Mouse (Mus musculus): ENCODE data around the gene Sod3.

The Sod3 gene

DNA sequence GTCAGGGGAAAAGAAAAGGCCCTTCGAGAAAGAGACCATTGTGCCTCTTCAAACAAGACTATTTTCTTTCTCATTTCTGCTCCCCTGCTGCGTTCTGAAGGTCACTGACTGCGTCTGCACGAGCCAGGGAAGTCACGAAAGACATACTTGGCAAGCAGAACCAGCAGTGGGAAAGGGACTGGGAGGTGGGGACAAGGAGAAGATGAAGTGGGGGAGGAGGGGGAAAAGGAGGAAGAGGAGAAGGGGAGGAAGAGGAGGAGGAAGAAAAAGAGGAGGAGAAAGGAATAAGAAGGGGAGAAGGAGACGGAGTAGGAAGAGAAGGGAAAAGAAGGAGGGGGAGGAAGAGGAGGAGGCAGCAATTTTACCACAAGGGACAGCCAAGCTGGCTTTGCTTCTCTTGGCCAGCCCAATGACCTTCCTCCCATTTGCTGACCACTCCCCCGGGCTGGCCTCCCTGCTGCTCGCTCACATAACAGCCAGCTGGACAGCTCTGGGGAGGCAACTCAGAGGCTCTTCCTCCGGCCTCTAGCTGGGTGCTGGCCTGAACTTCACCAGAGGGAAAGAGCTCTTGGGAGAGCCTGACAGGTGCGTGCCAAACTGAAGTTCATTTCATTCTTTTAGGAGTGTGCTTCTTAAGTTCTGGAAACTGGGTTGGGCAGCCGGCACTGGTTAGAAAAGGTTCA, at the start of gene Sod3:
Gene Sod3, plus strand, starts transcription at position 324 of the 683 bp plus-strand sequence.
- no peak for DNase-seq (ENCODE audit: low spot score)

DNA sequence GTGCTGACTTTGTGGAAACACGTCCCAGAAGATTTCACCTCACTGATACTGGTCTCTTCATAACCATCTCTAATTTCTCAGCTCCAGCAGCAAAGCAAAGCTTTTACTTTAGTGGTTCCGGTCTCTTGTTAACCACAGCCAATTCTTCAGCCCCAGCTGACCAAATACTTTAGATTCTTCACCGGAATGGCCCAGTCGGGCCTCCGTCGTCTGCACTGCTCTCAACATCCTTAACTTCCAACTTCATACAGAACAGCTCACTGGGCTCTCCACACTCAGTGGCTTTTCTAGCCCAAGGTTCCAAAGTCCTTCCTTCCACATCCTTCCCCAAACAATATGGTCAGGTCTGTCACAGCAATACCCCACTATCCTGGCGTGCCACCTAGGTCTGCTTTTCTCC, 46.7 kb upstream of the Sod3 start:
- no peak for DNase-seq (ENCODE audit: low spot score)

DNA sequence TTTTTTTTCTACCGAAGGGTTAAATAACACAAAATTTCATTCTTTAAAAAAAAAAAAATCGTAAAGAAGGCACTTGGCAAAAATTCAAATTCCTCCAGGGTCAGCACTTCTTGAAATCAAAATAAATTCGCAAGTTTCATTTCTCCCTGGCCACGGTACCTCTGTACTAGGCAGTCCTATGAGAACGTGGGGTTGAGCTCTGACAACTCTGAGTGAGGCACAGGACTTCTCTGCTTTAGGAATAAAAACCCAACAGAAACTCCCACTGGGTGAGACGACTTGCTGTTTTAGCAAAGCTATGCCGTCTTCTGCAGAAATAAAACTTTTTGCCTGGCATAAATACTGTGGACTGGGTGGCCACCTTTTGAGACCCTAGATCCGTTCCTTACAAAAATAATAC, 44.1 kb upstream of the Sod3 start:
- no peak for DNase-seq (ENCODE audit: low spot score)

DNA sequence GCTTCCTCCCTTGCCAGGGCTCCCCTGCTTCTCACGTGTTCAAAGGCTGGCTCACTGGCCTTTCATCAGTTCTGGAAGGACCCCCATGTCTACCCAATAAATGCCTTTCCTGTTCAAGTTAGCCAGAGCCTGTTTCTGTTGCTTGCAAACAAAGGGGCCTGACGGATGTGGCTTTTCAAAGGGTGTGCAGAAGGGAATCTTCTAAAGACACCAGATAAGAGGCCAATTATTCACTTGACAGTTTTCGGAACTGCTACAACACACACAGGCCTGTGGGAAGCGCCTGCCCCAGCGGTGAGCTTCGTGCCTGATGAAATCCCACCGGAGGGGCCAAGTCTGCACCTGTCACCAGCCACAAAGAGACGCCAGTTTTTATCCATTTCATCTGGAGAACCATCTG, 31.5 kb upstream of the Sod3 start:
- no peak for DNase-seq (ENCODE audit: low spot score)

DNA sequence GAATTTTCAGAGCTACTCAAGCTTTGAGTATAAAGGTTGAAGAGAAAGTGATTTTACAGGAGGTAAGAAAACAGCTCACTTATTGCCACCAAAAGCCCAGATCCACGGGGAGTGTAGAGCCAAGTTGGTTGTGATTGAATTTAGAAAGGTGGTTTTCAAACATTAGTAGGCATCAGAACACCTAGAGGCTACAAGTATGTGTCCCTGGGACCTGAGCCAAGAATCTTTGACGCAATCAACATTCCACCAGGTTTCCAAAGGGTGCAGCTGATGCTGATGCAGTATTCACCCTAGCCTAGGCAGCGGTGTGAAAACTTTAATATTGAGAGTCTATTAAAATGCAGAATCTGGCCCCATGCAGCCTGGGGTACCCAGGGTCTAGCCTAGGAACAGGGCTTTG, 28.0 kb upstream of the Sod3 start:
- DNase-seq (ENCODE audit: low spot score) = no peak

DNA sequence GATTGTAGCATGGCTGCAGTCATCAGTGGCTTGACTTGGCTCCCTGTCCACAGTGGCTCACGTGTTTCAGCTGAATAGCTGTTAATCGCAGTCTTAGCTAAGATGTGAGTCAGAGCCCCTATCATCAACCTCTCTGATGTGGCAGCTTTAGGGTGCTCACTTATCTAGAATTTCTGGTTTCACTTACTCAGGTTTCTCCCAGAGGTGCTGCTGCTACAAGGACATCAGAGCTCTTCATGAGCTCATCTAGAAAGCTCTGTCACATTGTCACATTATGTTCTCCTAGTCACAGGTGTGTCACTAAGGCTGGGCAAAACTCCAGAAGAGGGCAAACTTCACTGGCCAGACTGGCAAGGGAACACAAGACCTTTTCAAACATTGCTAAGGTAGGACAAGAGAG, 24.5 kb upstream of the Sod3 start:
- DNase-seq (ENCODE audit: low spot score) = no peak

DNA sequence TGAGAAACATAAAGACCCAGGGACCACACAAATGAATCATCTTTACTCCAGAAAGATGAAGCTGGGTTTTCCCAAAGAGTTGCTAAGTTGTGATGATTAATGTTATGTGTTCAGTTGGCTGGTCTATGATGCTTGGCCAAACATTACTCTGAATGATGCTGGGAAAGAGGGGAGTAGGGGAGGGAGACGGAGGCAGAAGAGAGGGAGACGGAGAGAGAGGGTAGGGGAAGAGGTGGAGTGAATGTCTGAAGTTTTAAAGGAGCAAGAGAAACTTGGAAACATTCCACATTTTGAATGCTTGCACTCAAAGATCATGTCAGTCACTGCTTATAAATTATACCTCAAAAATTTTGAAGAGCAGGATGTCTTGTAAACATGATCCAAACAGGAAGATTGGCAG, 16.7 kb upstream of the Sod3 start:
- no peak for DNase-seq (ENCODE audit: low spot score)

DNA sequence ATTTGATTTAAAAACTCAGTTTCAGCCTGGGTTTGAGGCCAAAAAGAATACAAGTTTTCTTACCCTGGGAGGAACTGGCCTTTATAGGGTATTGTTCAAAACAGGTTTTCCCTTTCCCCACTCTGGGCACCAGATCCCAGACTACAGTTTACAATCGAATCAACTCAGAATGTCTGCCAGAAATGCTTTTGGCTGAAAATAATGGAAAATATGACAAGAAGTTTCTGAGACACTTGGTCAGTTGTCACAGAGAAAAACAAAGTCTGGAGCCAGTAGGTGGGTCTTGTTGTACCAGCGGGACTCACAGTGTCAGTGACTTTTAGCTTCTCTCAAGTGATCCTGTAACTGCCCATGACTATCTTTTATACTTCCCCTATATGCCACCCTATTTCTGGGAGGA, 13.1 kb upstream of the Sod3 start:
- DNase-seq (ENCODE audit: low spot score) = no peak

DNA sequence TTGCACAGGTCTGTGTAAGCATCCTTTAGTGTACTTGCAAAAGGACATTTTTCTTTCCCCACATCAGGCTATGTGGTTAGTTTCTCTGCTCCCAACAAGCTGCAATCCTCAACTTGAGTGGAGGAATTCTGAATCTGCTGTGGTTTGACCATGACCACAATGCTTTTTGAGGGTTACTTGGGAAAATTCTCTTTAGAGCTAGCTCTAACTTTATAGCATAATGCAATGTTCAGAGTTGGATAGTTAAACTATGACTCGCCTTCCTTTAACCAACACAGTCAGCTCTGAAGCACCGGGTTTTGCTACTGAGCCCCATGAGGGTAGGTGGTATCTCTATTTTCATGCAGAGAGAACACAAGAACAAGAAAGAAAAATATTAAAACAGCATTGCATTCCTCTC, 12.0 kb upstream of the Sod3 start:
- DNase-seq (ENCODE audit: low spot score) = no peak

DNA sequence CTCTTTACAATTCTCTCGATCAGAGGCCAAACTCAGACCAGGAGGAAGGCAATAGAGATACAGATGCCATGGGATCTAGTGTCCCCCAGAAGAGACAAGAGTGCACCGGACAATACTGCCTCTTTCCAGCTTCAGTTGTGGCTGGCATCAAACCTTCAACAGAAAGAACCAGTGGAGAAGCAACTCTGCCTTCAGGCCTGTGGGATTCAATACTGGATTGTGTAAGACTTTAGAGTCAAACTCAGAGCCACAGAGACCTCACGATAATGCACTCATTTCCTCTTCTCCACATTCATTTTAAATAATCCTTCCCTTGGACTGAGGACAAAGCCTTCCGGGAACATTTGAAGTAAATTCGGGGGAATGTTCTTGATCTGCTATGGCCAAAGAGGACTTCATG, 10.9 kb upstream of the Sod3 start:
- DNase-seq (ENCODE audit: low spot score) = no peak

DNA sequence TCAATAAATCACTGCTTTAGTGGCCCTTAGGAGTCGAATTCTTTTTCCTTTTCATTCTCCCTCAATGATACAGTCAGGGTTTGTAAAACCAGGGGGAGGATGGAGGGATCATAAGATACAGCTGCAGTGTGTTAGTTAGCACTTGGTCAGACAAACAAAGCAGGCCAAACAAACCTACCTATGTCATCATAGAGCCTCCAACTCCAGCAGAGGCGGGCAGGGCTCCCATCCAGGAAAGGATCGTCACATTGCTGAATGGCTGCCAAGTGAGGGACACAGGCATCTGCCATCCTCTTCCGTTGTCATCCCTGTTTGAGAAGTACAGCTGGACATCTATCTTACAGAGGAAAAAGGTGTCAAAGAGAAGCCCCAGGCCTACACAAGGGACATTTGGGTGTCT, 9.2 kb upstream of the Sod3 start:
- DNase-seq (ENCODE audit: low spot score) = no peak

DNA sequence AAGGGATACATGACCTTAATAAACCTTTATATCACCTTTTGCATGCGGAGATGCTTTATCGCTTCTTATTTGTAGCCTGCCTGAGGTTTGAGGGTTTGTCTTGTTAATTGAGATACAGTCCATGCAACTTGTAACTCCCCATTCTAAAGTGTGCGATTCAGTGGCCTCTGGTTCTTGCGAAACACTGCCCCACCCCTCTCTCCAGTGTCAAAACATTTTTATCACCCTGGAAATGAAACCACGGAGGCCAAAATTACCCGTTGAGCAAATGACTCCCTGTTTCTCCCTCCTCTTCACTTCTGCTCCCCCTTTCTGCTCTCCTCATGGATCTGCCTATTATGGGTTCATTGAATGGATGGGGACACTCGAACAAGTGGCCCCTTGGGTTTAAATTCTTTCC, 8.0 kb upstream of the Sod3 start:
- DNase-seq (ENCODE audit: low spot score) = no peak

DNA sequence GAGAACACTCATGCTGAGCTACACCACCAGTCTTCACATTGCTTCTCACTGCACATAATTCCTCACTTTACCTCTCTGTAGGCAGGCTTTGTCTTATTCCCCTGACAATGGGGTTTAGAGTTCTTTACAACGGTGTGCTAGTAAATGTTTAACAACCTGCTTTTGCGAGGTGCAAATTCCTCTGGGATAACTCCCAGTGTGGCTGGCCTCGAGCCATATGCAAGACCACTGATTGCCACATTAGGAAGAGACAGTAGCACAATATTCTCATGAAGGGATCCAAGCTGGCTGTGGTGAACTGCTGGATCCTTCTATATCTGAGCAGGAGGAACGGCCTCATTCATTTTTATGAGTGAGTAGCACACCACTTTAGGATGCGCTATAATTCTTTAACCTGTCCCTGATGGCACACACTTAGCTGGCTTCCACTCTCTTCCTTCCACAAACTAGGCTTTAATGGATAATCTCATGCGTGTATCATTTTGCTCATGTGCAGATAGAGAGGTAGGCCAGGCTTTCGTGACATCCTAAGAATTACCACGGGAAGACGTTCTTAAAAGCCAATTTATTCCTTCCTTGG, 6.3 kb upstream of the Sod3 start:
- no peak for DNase-seq (ENCODE audit: low spot score)

DNA sequence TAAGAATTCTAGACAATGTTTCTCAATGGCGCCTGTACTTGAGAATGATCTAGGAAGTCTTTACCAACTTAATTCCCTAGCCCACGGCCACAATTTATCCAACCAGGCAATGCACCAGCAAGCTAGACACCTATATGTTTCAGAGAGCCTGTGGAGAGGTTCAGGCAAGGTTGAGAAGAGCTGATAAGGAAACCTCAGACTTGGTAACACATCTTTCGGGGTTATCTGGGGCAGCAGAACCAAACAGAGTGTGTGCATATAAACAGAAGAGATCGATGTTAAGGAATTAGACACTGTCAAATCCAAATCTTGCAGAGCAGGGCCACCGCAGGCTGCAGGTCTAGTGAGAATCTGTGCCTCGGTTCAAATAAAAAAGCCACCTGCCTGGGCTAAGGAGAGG, 5.5 kb upstream of the Sod3 start:
- no peak for DNase-seq (ENCODE audit: low spot score)

DNA sequence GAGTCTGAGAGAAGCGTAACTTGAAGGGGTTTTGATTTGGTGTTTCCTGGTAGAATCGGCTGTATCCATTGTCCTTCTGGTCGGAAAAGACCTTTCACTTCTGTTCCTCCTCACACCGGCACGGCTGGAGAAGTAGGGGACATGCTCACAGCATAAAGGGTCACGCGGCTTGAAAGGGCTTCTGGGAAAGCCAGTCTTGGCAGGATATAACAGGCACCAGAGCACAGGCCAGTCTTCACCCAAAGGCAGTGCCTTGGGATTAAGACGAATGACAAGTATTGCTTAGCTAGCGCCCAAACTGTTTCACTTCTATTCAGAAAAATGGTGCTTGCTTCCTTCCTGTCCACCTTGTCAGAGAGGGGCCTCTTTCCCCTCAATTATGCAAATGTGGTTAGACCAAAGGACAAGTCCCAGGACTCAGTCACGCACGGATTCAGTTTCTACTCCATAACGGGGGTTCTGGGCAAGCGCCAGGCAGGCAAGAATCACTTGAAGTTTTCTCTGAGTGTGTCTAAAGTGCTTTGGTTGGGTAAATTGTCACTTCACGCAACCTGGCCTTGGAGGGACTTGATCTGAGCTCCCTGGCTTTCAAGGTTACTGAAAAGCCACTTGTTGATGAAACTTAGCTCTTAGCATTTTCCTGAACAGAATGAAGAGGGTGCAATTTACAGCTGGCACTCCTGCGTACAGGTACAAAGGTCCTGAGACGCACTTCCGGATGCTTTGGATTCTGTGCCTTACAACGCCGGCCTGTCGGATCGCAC, 3.1 kb upstream of the Sod3 start:
- DNase-seq (ENCODE audit: low spot score) = no peak

DNA sequence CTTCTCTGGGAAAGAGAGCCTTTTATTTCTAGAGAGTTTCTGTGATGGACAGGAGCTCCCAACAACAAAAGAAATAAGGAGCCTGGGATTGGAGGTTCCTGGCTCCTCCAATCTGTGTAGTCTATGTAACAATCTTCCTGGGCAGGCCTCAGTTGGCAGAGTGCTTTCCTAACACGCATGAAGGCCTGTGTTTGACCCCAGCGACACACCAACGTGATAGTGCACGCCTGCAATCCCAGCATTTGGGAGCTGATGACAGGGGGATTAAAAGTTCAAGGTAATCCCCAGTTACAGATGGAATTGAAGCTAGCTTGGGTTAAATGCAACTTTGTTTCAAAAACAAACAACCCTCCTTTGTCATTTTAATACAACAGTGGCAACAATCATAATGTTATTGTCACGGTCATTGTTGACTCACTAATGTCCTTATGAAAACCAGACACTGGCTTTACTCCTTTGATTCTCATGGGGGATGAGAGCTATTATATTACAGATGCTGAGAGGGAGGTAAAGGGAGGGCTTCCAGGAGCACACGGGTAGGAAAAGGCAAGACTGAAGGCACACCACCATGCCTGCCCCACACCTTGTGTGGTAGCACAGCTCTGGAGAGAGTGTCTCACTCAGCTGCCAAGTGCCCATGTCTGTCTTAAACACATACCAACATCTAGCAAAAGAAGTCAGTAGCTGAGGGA, 669 bp upstream of the Sod3 start:
- no peak for DNase-seq (ENCODE audit: low spot score)

DNA sequence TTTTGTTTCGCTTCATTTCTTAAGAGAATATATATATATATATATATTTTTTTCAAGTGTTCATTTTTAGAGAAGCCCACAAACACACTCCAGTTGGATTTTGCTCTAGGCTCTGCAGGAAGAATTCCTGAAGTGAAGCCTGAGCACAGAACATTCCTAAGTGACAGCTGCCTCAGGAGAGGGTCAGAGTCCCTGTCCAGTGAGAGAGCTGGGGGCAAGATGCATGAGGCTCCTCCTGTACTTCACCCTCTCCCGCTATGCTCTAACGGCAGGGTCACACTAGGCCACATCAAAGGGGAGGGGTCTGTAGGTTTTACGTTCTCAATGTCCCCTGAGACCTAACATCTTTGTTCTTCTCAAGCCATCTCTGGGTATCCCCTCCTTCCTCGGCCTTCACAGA, 930 bp downstream of the Sod3 start:
- DNase-seq (ENCODE audit: low spot score) = no peak

DNA sequence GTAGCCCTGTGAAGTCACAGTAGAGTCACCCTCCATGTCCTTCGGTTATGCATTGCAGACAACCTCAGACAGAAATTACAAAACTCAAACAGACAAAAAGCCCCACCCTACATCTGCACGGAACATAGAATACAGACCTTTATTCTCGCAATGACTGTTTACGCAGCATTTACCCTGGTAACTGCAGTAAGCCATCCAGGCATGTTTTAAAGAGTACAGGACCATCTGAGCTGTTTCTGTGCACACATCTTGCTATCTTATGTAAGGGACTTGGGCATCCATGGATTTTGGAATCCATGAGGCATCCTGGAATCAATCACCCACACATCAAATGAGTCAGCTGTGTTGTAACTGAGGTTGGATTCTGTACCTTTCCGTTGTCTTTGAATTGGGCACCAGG, 2.3 kb downstream of the Sod3 start:
- no peak for DNase-seq (ENCODE audit: low spot score)

DNA sequence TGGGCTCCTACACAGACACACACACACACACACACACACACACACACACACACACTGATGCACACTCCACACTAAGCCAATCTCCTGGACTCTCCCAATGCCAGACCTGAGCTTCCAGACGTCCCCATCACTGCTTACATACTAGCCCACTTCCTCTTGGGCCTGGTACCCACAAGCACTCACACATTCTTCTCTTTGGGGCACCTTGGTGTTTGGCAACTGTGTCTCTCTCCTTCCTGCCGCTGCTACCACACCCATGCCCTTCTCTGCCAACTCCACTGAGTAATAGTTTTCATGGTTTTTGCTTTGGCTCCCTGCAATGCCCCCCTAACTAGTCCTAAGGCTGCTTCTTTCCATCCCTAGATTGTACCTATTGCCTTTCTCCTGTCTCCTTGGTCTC, 3.1 kb downstream of the Sod3 start:
- DNase-seq (ENCODE audit: low spot score) = no peak

DNA sequence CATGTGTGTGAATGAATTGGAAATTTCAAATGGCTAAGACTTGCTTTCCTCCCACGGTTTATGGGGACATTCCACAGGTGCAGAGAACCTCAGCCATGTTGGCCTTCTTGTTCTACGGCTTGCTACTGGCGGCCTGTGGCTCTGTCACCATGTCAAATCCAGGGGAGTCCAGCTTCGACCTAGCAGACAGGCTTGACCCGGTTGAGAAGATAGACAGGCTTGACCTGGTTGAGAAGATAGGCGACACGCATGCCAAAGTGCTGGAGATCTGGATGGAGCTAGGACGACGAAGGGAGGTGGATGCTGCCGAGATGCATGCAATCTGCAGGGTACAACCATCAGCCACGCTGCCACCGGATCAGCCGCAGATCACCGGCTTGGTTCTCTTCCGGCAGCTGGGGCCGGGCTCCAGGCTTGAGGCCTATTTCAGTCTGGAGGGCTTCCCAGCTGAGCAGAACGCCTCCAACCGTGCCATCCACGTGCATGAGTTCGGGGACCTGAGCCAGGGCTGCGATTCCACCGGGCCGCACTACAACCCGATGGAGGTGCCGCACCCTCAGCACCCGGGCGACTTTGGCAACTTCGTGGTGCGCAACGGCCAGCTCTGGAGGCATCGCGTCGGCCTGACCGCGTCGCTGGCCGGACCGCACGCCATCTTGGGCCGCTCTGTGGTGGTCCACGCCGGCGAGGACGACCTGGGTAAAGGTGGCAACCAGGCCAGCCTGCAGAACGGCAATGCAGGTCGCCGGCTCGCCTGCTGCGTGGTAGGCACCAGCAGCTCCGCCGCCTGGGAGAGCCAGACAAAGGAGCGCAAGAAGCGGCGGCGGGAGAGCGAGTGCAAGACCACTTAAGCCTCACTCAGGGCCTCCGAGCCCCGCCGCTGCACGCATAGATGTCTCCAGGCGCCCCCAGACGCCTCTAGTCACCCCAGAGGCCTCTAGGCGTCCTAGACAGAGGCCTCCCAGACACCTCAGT, 4.6 kb downstream of the Sod3 start:
- DNase-seq (ENCODE audit: low spot score) = no peak

DNA sequence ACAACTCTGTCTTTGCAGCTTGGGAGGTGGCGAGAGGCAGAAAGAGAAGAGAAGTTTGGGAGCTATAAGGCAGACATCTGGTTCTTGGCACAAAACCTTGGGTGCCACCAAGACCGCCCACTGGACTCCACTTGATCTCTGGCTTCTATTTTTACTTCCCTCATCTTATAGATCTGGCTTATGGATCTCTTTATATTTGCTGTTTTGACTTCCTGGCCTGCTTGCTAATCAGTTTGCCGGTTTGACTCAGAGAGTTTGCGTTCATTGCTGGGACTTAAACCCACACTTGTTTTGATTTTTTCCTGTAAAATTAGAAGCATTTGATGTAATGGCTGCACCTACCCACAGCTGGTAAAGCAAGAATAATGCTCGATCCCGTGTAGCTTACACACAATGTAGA, 7.3 kb downstream of the Sod3 start:
- no peak for DNase-seq (ENCODE audit: low spot score)

DNA sequence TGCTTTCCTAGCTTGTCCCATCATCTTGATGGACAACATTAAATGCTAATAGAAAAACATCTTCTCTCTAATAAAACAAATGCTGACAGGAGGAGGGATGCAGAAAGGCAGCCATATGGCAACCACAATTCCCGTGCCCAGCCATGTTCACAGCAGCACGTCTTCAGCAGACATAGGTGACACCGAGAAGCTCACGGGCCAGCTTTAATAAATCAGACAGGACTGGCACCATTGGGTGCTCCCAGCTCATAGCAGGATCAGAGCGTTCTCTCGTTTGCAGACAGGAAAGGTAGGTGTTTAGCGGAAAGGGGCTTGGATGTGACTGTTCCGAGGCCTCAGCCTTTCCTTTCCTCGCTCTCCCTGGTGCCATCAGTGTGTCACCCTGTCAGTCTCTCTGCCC, 12.3 kb downstream of the Sod3 start:
- no peak for DNase-seq (ENCODE audit: low spot score)

Data from urinary bladder, postnatal 10 days (tissue).